Mouse (Mus musculus) thymus, postnatal 25 days (tissue): ENCODE measurements around the gene Ankrd27.
"Not testable (repeated sequence)": the region's sequence is repeated elsewhere in the genome, so short reads cannot be mapped to it uniquely, and the experiment has no call there.

Source experiments
- DNase-seq: peaks from one replicate; pipeline ENCODE4 v3.0.0; 2022

Gene Ankrd27

DNA sequence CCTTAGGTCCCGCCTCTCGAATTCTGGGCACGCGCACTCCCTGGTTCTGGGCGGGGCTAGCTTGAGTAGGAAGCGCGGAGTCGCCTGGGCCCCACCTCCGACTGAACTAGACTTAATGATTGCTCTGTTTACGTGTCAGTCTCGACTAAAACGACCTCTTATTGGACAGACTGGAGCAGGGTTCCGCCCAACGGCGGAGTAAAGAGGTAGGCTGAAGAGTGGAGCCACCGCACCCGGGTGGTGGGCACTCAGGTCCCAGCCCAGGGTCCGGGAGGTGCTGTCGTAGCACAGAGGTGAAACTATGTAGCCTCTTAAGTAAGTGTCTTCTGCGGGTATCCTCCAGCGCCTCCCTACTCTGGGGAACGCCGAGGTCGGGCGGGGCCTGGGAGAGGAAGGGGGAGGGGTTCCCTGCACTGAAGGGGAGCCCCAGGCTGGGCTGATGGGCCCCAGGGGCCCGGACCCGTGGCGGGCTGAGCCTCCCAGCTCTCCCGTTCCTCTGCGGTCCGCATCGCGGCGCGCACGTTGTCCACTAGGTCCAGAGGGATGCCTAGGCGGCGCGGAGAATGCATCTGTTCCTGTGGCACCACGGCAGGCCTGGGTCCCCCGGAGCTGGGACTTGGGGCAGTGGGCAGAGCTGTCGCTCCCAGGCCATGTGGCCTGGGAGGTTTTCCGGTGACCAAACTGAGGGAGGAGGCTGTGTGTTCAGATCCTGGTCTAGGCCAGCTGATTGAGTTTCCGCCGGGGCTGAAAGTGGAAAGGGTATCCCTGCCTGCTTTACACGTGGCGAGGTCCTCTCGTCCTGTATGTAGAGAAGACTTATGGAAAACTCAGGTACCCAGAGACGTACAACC, at the start of gene Ankrd27:
Gene Ankrd27 (plus strand): TSS at position 190 of the 851 bp plus-strand sequence.
- DNase-seq: peak; percentile 96

DNA sequence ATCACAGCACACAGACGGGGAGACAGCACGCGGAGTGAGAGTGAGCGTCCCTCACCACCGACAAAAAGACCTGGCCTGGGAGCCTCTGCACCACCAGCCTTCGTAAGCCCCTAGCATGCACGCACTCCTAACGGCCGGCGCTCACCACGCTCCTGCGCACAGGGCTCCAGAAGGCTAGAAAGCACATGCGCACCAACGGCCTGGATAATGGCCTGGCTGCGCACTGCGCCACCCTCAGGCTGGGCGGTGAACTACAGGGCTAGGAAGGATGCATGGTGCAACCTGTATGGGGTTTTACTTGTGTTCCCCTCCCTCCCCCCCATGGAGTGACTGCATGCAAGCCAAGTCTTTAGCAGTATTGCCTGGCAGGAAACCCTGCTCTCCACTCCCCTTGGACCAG, 48.5 kb upstream of the Ankrd27 start, which contains the start of gene Tdrd12:
Gene Tdrd12 (minus strand): TSS at position 184 of the 400 bp plus-strand sequence.
- DNase-seq: peak; percentile 5

DNA sequence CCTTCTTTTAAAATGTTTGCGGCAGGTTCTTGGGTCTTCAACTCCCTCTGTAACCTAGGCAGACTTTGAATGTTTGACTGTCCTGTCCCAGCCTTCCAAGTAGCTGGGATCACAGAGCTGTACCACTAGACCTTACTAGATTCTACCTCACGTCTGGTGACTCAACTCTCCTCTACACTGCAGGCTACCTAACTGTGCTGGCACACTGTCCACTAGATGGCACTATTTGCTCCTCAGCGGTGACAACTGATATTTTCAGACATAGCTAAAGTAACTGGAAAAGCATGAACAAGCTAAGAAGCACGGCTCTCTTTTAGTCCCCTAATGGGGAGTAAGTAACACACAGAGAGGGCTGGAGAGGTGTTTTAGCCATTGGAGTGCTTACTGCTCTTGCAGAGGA, 40.2 kb upstream of the Ankrd27 start:
- DNase-seq: peak; percentile 57

DNA sequence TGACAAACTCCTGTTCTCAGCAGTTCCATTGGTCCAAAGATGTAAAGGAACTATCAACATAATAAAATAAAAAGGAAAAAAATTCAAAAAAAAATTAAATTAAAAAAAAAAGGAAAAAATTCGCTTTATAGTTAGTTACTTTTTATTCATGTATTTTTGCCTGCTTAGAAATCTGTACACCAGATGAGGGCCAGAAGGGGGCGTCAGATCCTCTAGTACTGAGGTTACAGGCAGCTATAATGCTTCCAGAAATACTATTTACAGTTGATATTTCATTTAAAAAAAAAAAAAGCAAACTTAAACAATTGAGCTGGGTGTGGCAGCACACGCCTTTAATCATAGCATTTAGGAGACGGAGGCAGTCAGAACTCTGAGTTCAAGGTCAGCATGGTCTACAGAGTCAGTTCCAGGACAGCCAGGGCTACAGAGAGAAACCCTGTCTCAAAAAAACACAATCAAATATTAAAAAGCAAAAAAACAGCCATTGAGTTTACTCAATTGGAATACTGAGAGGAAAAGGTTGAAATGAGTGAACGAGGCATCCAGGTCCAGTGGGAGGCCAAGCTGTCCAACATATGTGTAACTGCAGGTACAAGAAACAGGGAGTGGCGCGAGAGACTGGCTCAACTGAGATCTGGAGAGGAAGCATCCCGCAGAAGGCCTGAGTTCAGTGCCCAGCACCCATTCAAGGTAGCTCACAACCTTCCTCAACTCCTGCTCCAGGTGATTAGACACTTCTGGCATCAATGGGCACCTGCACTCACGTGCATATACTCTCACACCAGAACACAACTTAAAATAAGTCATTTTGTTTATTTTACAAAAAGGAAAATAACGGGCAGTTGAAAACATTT, 32.1 kb upstream of the Ankrd27 start:
- peak; percentile 43 for DNase-seq

DNA sequence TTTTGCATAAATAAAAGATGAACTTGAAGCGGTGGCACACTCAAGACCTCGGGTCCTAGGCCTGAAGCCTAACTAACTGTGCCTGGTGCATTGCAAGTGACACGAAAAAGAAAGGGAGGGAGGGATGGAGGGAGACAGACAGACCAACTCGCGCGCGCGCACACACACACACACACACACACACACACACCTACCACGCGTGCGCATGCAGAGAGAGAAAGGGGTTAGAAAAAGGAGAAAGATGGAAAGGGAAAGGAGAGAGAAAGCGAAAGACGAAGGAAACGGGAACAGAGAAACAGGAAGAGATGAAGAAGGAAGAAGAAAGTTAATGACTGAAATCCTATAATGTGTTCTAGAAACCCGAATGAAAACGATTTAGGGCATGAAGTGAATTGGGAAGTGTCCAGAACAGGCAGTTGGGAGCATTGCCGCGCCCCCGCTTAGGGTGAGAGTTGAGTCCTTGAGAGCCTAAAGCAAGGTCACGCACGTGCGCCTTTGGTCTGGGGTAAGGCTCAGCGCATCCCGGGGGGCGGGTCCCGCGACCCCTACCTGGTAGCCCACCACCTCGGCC, 31.4 kb upstream of the Ankrd27 start:
- DNase-seq: peak; percentile 28

DNA sequence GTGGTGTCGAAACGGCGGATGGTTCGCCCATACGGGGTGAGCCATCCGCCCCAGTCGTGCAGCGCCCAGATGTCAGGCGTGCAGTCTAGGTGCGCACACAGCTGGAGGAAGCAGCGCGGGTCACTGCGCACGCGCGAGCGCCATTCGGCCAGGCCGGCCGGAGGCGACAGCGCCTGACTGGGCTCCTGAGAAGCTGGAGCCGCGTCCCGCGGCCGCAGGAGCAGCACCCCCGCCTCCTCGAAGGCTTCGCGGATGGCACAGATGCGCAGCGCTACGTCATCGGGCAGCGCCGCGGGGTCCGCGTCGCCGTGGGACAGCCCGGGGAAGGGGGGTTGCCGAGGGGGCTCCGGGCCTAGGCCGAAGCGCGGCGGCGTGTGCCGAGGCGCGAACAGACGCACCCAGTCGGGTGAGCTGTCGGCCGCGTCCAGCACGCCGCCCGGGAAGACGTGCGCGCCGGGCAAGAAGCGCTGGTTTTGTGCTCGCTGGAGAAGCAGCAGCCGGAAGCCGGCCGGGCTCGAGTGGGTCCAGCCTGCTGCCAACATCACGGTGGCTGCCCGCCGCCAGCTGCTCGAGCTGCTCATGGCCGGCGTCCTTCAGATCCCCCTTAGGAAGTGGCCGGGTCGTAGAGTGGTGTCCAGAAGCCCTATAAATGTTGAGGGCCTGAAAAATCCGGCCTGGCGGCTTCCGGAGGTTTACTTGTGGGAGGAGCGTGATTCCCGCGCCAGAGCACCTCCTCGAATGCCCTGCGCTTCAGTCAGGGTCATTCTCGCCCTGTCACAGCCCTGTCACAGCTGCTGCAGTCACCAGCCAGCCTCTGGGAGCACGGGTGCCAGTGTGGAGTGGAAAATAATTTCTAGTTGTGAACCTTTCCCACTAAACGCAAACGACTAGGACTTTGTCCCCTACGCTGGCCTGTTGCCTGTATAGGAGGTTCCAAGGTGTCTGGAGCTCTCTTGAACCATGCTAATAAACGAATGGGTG, 30.5 kb upstream of the Ankrd27 start:
- peak; percentile 87 for DNase-seq

DNA sequence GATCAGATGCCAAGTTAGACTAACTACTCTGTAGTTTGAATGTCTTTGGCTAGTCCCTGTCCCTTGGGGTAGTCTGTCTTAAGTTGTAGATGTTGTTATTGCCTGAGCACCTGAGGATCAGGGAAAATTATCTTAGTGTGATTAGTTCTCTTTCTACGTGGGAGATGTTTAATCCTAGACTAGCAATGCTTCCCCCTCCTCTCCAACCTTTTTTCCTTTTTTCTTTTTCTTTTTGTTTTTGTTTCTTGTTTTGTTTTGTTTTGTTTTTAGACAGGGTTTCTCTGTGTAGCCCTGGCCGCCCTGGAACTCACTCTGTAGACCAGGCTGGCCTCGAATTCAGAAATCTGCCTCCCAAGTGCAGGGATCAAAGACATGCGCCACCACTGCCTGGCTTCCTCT, 29.8 kb upstream of the Ankrd27 start, which contains the start of gene Nudt19:
Gene Nudt19 (minus strand): TSS at position 100 of the 399 bp plus-strand sequence.
- no peak for DNase-seq

DNA sequence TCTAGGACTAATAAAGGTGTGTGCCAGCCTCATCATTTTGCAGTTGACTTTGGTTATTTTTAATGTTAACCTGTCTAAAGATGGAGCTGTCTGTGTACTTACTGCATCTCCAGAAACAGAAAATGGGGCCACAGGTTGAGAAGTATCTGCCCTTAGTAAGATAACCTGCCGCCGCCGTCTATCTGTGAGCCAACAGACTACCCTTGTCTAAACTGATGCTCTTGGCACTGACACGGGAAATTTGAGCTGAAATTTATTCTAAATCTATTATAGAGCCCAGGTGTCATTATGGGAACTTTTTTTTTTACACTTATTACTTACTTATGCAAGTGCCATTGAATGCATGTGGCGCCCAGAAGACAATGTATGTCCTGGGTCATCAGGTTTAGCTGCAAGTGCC, 29.1 kb upstream of the Ankrd27 start:
- DNase-seq: no peak

DNA sequence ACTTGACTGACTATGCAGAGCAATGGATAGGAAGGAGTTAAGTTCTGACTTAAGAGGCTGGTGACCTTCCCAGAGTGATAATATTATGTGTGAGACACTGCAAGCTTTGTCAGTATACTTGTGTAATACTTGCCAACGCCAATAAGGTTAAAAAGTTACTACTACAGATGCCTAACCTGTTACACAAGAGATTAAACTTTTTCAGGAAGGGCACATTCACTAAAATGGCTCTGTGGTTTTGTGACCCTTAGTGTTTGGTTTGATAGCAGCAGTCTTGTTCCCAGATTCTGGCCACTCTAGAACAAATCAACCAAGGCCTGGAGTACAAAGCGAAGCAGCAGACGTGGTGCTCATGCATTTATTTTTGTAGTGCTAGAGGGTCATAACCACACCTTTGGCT, 28.5 kb upstream of the Ankrd27 start:
- DNase-seq: no peak

DNA sequence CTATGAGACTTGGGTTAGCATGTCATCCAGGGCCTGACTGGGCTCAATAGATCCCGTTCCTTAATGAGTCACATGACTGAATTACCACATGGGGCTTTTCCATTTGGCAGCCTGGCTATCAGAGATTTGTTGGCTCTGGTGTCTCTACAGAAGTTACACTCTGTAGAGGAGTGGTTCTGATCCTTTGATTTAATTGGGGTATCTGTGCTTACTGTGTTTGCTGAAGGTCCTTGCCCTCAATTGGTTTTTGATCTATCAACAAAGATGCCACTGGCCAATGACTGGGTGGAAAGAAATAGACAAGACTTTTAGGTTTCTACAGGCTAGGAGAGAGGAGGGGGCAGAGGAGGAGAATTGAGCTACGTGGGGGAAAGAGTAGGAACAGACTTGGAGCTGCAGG, 27.4 kb upstream of the Ankrd27 start:
- DNase-seq: no peak

DNA sequence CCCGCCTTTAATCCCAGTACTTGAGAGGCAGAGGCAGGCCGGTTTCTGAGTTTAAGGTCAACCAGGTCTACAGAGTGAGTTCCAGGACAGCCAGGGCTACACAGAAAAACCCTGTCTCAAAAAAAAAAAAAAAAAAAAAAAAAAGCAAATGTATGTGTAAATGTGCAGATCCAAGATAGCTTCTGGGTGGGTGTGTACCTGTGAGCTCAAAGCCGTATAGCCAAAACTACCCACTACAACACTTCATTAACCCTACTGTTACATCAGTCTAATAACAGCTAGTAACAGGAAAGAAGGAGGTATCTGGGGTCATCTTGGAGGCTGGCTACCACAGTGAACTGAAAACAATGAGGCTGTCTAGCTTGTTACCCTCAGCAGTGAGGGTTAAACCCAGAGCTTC, 26.2 kb upstream of the Ankrd27 start:
- DNase-seq: no peak

DNA sequence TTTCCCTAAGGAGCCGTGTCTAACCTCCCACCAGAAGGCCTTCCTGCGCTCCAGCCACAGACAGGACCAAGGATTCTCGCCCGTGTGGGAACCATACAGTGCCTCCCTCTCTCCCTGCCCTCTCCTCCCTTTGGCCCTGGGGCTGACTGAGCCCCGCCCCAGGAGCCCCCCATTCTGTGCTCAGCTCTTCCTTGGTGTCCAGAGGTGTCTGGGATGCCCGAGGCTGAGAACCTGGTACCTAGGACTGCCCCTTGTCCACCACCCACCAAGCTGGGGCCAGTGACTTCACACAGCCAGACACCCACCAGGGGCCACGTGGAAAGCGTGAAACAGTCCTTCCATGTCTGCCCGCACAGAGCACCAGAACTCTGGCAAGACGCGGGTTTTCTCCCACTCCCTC, 23.0 kb upstream of the Ankrd27 start:
- DNase-seq: no peak

DNA sequence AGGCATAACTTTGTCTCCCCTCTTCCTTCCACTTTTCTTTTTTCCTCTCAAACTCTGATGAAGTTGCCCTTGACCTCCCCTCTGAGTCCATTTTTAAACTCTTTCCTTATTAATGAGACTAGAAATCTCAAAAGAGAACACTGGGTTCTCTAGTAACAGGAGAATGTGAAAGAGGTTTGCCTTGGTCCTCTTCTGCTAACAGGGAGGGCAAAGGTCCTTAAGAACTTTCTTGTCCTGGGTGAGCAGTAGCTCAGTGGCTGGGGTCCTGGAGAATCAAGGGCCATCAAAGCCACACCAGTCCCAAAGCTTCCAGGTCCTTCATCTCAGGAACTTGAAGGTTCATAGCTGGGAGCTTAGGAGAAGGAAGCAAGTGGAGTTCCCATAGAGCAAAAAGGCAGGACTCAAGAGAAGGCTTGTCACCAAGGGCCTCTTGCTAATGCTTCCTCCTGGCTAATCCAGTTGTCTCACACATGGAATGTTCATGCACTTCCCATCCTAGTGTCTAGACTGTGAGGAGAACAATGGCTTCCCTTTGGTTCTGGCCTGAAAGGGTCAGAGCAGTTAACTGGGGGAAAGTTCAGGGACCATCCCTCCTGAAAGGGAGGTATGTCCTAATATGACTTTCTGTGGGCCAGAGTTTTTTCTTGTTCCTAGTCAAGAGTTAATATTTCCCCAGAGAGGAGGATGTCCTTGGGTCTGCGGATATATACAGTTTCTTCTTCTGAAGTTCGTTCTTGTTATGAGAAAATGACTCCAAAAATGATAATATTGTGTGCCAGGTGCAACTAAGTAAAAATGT, 21.8 kb upstream of the Ankrd27 start:
- no peak for DNase-seq

DNA sequence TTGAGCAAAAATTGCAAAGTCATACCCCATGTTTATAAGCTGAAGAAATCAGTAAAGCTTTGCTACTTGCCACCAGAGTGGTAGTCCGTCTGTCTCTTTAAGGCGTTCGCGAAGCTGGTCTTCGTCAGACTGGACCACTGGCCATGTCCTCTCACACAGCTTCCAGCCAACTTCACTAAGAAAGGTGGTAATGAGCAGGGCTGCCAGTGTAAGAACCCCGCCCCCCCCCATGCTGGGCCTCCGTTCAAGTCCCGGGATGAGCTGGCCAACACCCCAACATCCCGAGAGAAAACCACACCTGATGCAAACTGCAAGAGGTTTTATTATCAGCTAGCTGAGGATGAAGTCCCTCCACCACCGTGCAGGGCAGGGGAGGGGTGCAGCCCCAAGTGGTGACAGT, 21.2 kb upstream of the Ankrd27 start:
- DNase-seq: not testable (repeated sequence)

DNA sequence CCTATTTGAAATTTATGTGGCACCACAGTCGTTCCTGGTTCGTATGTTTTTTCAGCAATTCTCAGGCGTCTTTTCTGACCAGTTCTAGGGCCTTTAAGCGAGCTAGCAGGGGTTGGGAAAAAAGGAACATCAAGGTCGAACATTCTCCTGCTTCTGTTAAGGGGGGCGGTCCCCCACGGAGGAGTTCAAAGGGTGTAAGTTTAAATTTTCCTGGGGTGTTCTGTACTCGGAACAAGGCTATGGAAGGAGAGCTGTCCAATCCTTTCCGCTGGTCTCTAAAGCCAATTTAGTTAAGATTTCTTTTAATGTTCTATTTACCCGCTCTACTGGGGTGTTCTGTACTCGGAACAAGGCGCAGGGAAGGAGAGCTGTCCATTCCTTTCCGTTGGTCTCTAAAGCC, 20.1 kb upstream of the Ankrd27 start:
- not testable (repeated sequence) for DNase-seq

DNA sequence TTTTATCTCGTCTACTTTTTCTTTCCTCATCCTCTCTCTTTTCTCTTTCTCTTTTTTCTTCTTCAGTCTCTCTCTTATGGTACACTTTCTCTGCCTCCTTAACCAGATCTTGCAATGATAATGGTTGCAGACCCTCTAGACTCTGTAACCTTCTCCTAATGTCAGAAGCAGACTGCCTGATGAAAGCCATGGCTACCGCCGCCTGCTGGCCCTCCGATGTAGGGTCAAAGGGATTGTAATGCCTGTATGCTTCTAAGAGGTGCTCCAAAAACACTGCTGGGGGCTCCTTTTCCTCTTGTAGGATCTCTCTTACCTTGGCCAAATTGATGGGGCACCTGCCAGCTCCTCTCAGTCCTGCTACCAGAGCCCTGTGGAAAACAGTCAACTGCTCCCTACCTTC, 16.3 kb upstream of the Ankrd27 start:
- DNase-seq: not testable (repeated sequence)

DNA sequence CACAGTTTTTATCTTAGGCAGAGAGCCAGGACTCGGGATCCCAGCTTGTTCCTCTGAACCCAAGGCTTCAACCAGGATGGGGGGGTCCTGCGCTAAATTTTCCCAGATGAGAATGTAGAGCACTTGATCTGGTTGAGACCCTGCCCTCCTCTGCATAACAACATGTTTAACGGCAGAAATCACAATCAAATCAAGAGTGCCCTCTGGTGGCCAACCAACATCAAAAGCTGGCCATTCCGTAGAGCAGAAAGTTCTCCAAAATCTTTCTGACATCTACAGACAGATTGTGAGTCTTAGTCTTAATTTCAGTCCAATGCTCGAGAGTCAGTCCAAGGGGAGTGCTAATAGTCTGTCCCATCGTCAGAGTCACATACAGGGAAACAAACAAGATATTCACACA, 15.2 kb upstream of the Ankrd27 start:
- peak; percentile 16 for DNase-seq

DNA sequence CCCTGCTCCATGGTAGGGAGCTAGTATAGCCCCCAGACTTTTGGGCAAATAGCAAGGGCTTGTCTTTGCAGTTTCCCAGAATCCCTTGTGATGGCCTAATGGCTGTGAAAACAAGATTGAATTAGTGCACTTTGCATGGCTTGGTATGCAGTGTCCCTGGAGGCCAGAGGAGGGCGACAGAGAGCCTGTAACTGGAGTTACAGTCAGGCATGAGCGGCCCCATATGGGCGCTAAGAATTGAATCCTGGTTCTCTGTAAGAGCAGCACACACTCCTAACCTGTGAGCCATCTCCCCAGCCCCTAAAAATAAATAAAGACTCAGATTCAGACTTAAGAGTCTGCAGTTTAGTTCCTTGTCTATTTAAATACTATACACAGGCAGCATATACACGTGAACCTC, 6.2 kb upstream of the Ankrd27 start:
- peak; percentile 60 for DNase-seq

DNA sequence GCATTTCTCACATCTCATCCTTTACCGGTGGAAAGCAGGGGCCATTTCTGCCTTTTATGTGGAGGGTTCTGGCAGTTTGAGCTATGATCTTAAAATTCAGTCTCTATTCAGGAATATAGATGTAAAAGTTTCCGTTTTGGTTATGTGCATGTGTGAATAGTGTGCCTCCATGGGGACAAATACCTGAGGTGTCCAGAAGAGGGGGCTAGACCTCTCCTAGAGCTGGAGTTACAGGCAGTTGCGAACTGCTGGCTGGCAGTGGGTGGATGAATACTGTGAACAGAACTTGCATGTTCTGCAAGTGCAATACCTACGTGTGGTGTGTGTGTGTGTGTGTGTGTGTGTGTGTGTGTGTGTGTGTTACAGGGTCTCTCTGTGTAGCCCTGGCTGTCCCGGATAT, 3.3 kb upstream of the Ankrd27 start:
- DNase-seq: peak; percentile 21

DNA sequence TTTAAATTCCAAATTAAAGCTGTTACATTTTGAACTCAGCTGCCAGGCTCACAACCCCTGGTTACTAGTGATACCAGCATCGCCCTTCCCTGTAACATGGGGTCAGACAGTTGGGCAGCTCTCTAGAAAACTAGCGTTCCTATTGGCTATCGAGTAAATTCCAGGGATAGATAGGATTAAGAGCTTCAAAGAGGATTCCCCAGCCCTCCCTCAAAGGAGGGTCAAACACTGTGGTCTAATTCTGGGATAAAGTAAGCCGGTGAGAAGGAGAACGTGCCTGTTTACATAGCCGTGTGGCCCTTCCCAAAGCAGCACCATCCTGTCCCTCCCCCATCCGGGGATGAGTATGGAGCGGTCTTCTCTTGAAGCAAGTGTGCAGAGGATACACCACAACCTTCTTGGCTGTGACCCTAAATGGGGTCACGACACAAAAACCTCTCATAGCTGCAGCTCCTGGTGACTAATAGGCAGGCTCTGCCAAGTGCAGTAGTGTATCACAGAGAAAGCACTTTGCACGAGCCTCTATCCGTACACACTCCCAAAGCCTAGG, 2.5 kb upstream of the Ankrd27 start:
- DNase-seq: no peak
